Mouse (Mus musculus) kidney, embryonic 16.5 days (tissue): ENCODE data around the gene Tmie. TPM values are rescaled to one million over a fixed set of nuclear protein-coding genes. Genes with fewer than 3 reads are reported as not detected.

Experiments used
- ATAC-seq: fragments of 200-750 bp; cut with Nextera tagmentation; 2 replicates; pipeline ENCODE4 v1.8.0; 2017; ENCODE audit warnings: moderate TSS enrichment; ENCODE audit not compliant: low FRiP score, low TSS enrichment
- H3K27ac ChIP-seq: fragments of 300-500 bp; sonication (generic); 2 replicates; pipeline ENCODE4 v1.5.1; 2014; ENCODE audit warnings: low read length
- H3K27me3 ChIP-seq: fragments of 300-500 bp; sonication (generic); 2 replicates; pipeline ENCODE4 v1.6.1; 2014; ENCODE audit warnings: low read length, control low read depth, mixed read lengths; ENCODE audit not compliant: insufficient read depth
- H3K36me3 ChIP-seq: fragments of 300-500 bp; sonication (generic); 2 replicates; pipeline ENCODE4 v1.6.1; 2014; ENCODE audit warnings: low read length, control low read depth, mixed read lengths; ENCODE audit not compliant: insufficient read depth
- H3K4me1 ChIP-seq: fragments of 300-500 bp; sonication (generic); 2 replicates; pipeline ENCODE4 v1.6.1; 2014; ENCODE audit warnings: low read length, control low read depth, mixed read lengths; ENCODE audit not compliant: insufficient read depth
- H3K4me2 ChIP-seq: fragments of 300-500 bp; sonication (generic); replicated peaks from 2 replicates; pipeline ENCODE4 v1.6.1; 2014; ENCODE audit warnings: low read depth, low read length
- H3K4me3 ChIP-seq: fragments of 300-500 bp; sonication (generic); 2 replicates; pipeline ENCODE4 v1.5.1; 2014; ENCODE audit warnings: mild to moderate bottlenecking, low read length
- H3K9ac ChIP-seq: fragments of 300-500 bp; sonication (generic); replicated peaks from 2 replicates; pipeline ENCODE4 v1.6.1; 2014; ENCODE audit warnings: low read length
- H3K9me3 ChIP-seq: fragments of 300-500 bp; sonication (generic); 2 replicates; pipeline ENCODE4 v1.6.1; 2016; ENCODE audit warnings: low read length, control low read depth
- WGBS: fragments of 180-500 bp; shearing (Covaris S2); extraction: QIAGEN DNeasy Blood & Tissue Kit; methylation state at CpG from one replicate; pipeline ENCODE4 v1.1.7; 2014; 5-methylcytosine and 5-hydroxymethylcytosine counted together
- polyA plus RNA-seq: library from polyadenylated mRNA; unstranded; fragments of >200 nt; fragmentation: Nextera tagmentation; extraction: Ambion mirVana; gene quantifications from 2 replicates; pipeline ENCODE4 v1.2.1, GENCODE M21; 2015

Gene Tmie
- polyA plus RNA-seq, 1 experiment from 2014 or later: 1.9 TPM

- Histone ChIP-seq H3K27ac (no peak overlapping the region), H3K4me3 (no peak overlapping the region), H3K36me3 (no peaks in the 10 kb centered on the region), H3K27me3 (no peaks in the 10 kb centered on the region), H3K9ac (no peak overlapping the region), H3K4me1 (no peaks in the 10 kb centered on the region), H3K4me2 (no peak overlapping the region), H3K9me3 (no peaks in the 10 kb centered on the region)
- ATAC-seq: no peak
- WGBS: 66% methylated on average over 7 of the region's 7 CpGs
Measured at GRCm38 (mm10) chr9:110849162-110849561, 30.8 kb downstream of the Tmie start.

GRCm38 (mm10) chr9:110844206-110844605 is 35.7 kb downstream of the Tmie start, which contains the start of gene Prss46:
Gene Prss46 (plus strand): TSS chr9:110844506.
- Histone ChIP-seq H3K9me3 (no peaks in the 10 kb centered on the region), H3K27me3 (no peaks in the 10 kb centered on the region), H3K27ac (no peak within 1 kb of the TSS), H3K36me3 (no peaks in the 10 kb centered on the region), H3K9ac (no peak within 1 kb of the TSS), H3K4me1 (peaks cover 10% of the 10 kb centered on the region), H3K4me2 (no peak within 1 kb of the TSS), H3K4me3 (no peak within 1 kb of the TSS)
- no peak for ATAC-seq
- WGBS: 81% methylated on average over 10 of the region's 10 CpGs

DNA sequence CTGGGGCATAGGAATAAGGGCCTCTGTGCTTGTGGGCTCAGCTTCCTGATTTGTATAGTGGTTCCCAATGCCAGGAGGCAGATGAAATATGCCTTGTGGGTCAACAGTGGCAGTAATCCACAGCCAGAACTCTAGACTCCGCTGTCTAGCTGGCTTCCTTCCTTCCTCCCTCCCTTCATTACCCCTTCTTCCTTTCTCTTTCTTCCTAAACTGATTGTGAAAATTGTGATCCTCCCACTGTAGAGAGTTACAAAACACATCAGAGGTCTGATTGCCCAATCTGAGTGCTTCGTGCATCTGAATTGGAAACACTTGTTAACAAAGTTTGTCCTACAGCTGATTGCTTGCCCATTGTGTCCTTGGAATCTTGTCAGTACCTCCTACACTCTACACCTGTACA is 38.5 kb downstream of the Tmie start:
- Histone ChIP-seq H3K4me3 (no peak overlapping the region), H3K9ac (no peak overlapping the region), H3K36me3 (no peaks in the 10 kb centered on the region), H3K9me3 (no peaks in the 10 kb centered on the region), H3K4me1 (peaks cover 10% of the 10 kb centered on the region), H3K27ac (no peak overlapping the region), H3K4me2 (no peak overlapping the region), H3K27me3 (no peaks in the 10 kb centered on the region)
- ATAC-seq: no peak
- WGBS: 41% methylated on average over 2 of the region's 2 CpGs

DNA sequence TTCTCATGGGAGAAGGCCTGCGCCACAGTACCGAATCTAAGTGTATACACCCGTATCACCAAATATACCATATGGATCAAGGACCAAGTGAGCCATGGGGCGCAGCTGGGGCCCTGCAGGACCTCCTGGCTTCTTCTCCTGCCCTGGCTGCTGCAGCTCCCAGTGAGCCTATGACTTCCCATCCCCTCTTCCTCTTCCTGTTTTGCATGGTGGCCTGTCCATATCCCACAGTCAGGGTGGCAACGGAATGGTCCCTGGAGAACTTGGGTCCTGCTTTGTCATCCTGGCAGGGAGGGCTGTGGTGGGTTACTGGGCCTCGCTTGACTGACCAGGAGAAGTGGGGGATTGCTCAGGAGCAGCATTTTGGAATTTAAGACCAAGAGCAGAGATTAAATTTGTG is 39.0 kb downstream of the Tmie start:
- ATAC-seq: no peak
- Histone ChIP-seq H3K4me1 (peaks cover 10% of the 10 kb centered on the region), H3K4me3 (no peak overlapping the region), H3K27ac (no peak overlapping the region), H3K4me2 (no peak overlapping the region), H3K36me3 (no peaks in the 10 kb centered on the region), H3K27me3 (no peaks in the 10 kb centered on the region), H3K9ac (no peak overlapping the region), H3K9me3 (no peaks in the 10 kb centered on the region)
- 78% methylated on average over 6 of the region's 6 CpGs for WGBS

- Histone ChIP-seq H3K9ac (no peak overlapping the region), H3K27ac (no peak overlapping the region), H3K4me3 (no peak overlapping the region), H3K4me1 (peaks cover 4% of the 10 kb centered on the region), H3K27me3 (no peaks in the 10 kb centered on the region), H3K36me3 (no peaks in the 10 kb centered on the region), H3K9me3 (no peaks in the 10 kb centered on the region), H3K4me2 (no peak overlapping the region)
- no peak for ATAC-seq
- 51% methylated on average over 2 of the region's 2 CpGs for WGBS
Measured at GRCm38 (mm10) chr9:110836112-110836511, 43.8 kb downstream of the Tmie start.

- WGBS: 38% methylated on average over 10 of the region's 10 CpGs
Measured at GRCm38 (mm10) chr9:110834961-110835360, 45.0 kb downstream of the Tmie start.

GRCm38 (mm10) chr9:110834411-110834810 is 45.5 kb downstream of the Tmie start, which contains the start of gene Prss45:
Gene Prss45 (plus strand): TSS chr9:110834588.
- ATAC-seq: no peak
- Histone ChIP-seq H3K9ac (no peak within 1 kb of the TSS), H3K4me1 (no peaks in the 10 kb centered on the region), H3K4me3 (no peak within 1 kb of the TSS), H3K27me3 (no peaks in the 10 kb centered on the region), H3K4me2 (no peak within 1 kb of the TSS), H3K9me3 (no peaks in the 10 kb centered on the region), H3K36me3 (no peaks in the 10 kb centered on the region), H3K27ac (no peak within 1 kb of the TSS)
- 79% methylated on average over 19 of the region's 19 CpGs for WGBS

More at GRCm38 (mm10) chr9:110834961-110835360, 45.0 kb downstream of the Tmie start:
- no peaks in the 10 kb centered on the region for H3K4me1 ChIP-seq
- H3K9me3 ChIP-seq: no peaks in the 10 kb centered on the region
- H3K36me3 ChIP-seq: no peaks in the 10 kb centered on the region
- no peak overlapping the region for H3K4me3 ChIP-seq
- H3K4me2 ChIP-seq: no peak overlapping the region
- no peak overlapping the region for H3K9ac ChIP-seq
- H3K27me3 ChIP-seq: no peaks in the 10 kb centered on the region
- H3K27ac ChIP-seq: no peak overlapping the region
- ATAC-seq: peak; percentile 39; the same call in 1 of the 2 replicates

DNA sequence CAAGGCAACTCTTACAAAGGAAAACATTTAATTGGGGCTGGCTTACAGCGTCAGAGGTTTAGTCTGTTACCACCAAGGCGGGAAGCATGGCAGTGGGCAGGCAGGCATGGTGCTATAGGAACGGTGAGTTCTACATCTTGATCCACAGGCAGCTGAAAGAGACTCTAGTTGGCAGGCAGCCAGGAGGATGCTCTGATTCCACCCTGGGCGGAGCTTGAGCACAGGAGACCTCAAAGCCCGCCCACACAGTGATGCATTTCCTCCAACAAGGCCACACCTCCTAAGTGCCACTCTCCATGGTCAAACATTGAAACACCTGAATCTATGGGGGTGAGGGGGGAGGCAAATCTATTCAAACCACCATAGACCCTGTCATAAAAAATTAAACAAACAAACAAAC is 46.9 kb downstream of the Tmie start:
- 72% methylated on average over 5 of the region's 5 CpGs for WGBS
- no peak for ATAC-seq

GRCm38 (mm10) chr9:110826390-110826789 is 53.5 kb downstream of the Tmie start, which contains the start of gene Prss43:
Gene Prss43 (plus strand): TSS chr9:110826690.
- H3K9ac ChIP-seq: no peak within 1 kb of the TSS
- WGBS: 78% methylated on average over 3 of the region's 3 CpGs
- no peaks in the 10 kb centered on the region for H3K27me3 ChIP-seq
- H3K4me1 ChIP-seq: no peaks in the 10 kb centered on the region
- no peak within 1 kb of the TSS for H3K4me3 ChIP-seq
- no peaks in the 10 kb centered on the region for H3K36me3 ChIP-seq
- H3K4me2 ChIP-seq: no peak within 1 kb of the TSS
- no peaks in the 10 kb centered on the region for H3K9me3 ChIP-seq
- no peak for ATAC-seq
- no peak within 1 kb of the TSS for H3K27ac ChIP-seq

More for the DNA sequence above, 46.9 kb downstream of the Tmie start:
- Histone ChIP-seq H3K27me3 (no peaks in the 10 kb centered on the region), H3K4me2 (no peak overlapping the region), H3K9me3 (no peaks in the 10 kb centered on the region), H3K27ac (no peak overlapping the region), H3K4me1 (no peaks in the 10 kb centered on the region), H3K36me3 (no peaks in the 10 kb centered on the region), H3K9ac (no peak overlapping the region), H3K4me3 (no peak overlapping the region)

DNA sequence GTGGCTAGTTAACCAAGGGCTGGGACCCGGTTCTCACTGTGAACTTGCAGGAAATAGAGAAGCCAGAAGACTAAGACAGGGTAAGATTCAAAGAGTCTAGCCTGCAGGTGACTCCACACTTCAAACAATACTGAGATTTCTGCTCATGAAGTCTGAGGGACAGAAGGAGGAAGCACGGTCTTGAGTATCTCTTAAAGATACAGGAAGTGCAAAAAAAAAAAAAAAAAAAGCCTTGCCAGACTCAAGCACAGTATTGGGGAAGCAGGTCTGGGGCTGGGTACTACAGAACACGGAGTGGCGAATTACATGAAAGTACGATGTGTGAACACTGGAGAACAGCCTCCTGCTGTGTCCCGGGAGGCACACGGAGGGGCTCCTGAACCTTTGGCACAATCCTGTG is 54.1 kb downstream of the Tmie start:
- Histone ChIP-seq H3K4me3 (no peak overlapping the region), H3K9me3 (no peaks in the 10 kb centered on the region), H3K27ac (no peak overlapping the region), H3K4me2 (no peak overlapping the region), H3K4me1 (no peaks in the 10 kb centered on the region), H3K27me3 (no peaks in the 10 kb centered on the region), H3K36me3 (no peaks in the 10 kb centered on the region), H3K9ac (no peak overlapping the region)
- no peak for ATAC-seq
- 78% methylated on average over 7 of the region's 7 CpGs for WGBS
